Mouse (Mus musculus) kidney, adult 2 months (tissue): ENCODE measurements at regions not wholly inside any gene's neighbourhood (a gene's known extent, or its start where the extent isn't known, plus 50 kb on each side); places are given as distances from the start of the nearest gene placed in this dataset.

Experiments used
- CTCF ChIP-seq: fragments of 200-500 bp; conservative IDR thresholded peaks from 2 replicates; pipeline ENCODE4 v1.5.1; 2011; ENCODE audit warnings: low read depth, mild to moderate bottlenecking, control low read depth, low read length, moderate library complexity, mixed read lengths; ENCODE audit not compliant: insufficient read depth, insufficient read length
- POLR2A ChIP-seq: fragments of 200-500 bp; IDR thresholded peaks from one replicate; pipeline ENCODE4 v1.6.1; 2011; ENCODE audit warnings: low read depth, low read length, control low read depth

- TF ChIP-seq POLR2A (no peak), CTCF (no peak)
These were observed 256.3 kb upstream of the Fam98a start for GRCm38 (mm10) chr17:75808025-75808424.
